Mouse (Mus musculus) limb, embryonic 14.5 days (tissue): ENCODE measurements around the gene Spred3. TPM values are rescaled to one million over a fixed set of nuclear protein-coding genes. Genes with fewer than 3 reads are reported as not detected.
"Not testable (repeated sequence)": the region's sequence is repeated elsewhere in the genome, so short reads cannot be mapped to it uniquely, and the experiment has no call there.

Experiments
- ATAC-seq: fragments of 200-750 bp; cut with Nextera tagmentation; 2 replicates; pipeline ENCODE4 v1.8.0; 2017; ENCODE audit warnings: low read depth, moderate number of reproducible peaks, moderate TSS enrichment; ENCODE audit not compliant: low FRiP score
- DNase-seq: peaks from one replicate; pipeline ENCODE4 v3.0.0-alpha.2; 2015; ENCODE audit warnings: low spot score
- H3K27ac ChIP-seq: fragments of 300-500 bp; sonication (generic); replicated peaks from 2 replicates; pipeline ENCODE4 v1.5.1; 2014; ENCODE audit warnings: low read depth, mild to moderate bottlenecking, low read length, moderate library complexity, mixed read lengths
- H3K27me3 ChIP-seq: fragments of 300-500 bp; sonication (generic); 2 replicates; pipeline ENCODE4 v1.6.1; 2014; ENCODE audit warnings: low read length, mixed read lengths; ENCODE audit not compliant: control insufficient read depth, insufficient read depth
- H3K36me3 ChIP-seq: fragments of 300-500 bp; sonication (generic); 2 replicates; pipeline ENCODE4 v1.6.1; 2014; ENCODE audit warnings: mild to moderate bottlenecking, low read length, moderate library complexity, mixed read lengths; ENCODE audit not compliant: control insufficient read depth, insufficient read depth
- H3K4me1 ChIP-seq: fragments of 300-500 bp; sonication (generic); 2 replicates; pipeline ENCODE4 v1.6.1; 2014; ENCODE audit warnings: antibody characterized with exemption, low read length, mixed read lengths; ENCODE audit not compliant: control insufficient read depth, insufficient read depth
- H3K4me2 ChIP-seq: fragments of 300-500 bp; sonication (generic); replicated peaks from 2 replicates; pipeline ENCODE4 v1.6.1; 2014; ENCODE audit warnings: low read depth, mild to moderate bottlenecking, low read length, moderate library complexity; ENCODE audit not compliant: severe bottlenecking
- H3K4me3 ChIP-seq: fragments of 300-500 bp; sonication (generic); replicated peaks from 2 replicates; pipeline ENCODE4 v1.5.1; 2014; ENCODE audit warnings: low read length
- H3K9ac ChIP-seq: fragments of 300-500 bp; sonication (generic); 2 replicates; pipeline ENCODE4 v1.6.1; 2014; ENCODE audit warnings: mild to moderate bottlenecking, low read depth, low read length, moderate library complexity; ENCODE audit not compliant: severe bottlenecking
- H3K9me3 ChIP-seq: fragments of 300-500 bp; sonication (generic); 2 replicates; pipeline ENCODE4 v1.6.1; 2016; ENCODE audit warnings: low read length; ENCODE audit not compliant: control insufficient read depth
- POLR2A ChIP-seq: fragments of 200-500 bp; IDR thresholded peaks from 2 replicates; pipeline ENCODE4 v1.8.0; 2012; ENCODE audit warnings: inconsistent platforms, mild to moderate bottlenecking, moderate library complexity, borderline replicate concordance; ENCODE audit not compliant: insufficient read depth, insufficient read length; ENCODE audit errors: extremely low read depth
- WGBS: fragments of 180-500 bp; shearing (Covaris S2); extraction: QIAGEN DNeasy Blood & Tissue Kit; methylation state at CpG from one replicate; pipeline ENCODE4 v1.1.7; 2014; 5-methylcytosine and 5-hydroxymethylcytosine counted together
- polyA plus RNA-seq, 2 experiments: library from polyadenylated mRNA; depleted of rRNA in 1 of 2; stranded (reverse) in 1 of 2; unstranded in 1 of 2; fragments of >200 nt; fragmentation: Nextera tagmentation in 1 of 2; extraction: Ambion mirVana in 1 of 2; gene quantifications; 2 replicates each; pipeline versions ENCODE4 v1.2.1 to v1.2.3; 2012 to 2014

The Spred3 gene
- polyA plus RNA-seq, 2 experiments = 3.5 to 14.2 TPM

DNA sequence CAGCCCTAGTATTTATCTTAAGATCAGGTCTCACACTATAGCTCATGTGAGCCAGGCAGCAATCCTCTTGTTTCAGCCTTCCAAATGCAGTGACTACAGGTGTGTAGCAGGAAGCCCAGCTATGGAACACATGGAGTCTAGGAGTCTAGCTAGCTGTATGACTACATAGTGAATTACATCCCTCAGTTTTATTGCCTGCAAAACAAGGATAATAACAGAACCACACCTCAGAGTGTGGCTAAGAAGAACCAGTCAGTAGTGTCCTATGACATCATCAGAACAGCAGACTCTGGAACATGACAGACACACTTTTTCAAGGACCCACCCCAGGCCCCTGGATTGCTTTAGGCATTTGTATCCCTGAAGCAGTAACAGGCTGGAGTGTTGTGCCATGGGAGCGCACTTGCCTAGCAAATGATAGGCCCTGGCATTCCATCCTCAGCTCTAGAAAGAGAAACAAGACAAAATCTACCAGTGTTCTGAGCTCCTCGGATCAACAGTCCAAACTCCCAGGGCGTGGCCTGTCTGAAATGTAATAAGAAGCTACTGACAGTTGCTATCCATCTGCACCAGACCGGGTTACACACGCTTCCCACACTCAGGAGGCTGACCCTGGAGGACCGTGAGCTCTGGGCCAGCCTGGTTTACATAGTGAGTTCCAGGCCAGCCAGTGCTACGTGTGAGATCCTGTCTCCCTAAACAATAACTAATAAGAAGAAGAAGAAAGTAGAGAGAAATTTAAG is 23.4 kb downstream of the Spred3 start:
- H3K9me3 ChIP-seq = no peaks in the 10 kb centered on the region
- no peaks in the 10 kb centered on the region for H3K4me1 ChIP-seq
- no peak for DNase-seq
- H3K4me3 ChIP-seq = no peak overlapping the region
- H3K4me2 ChIP-seq = no peak overlapping the region
- no peak for ATAC-seq
- H3K9ac ChIP-seq = no peak overlapping the region
- H3K27ac ChIP-seq = no peak overlapping the region
- TF ChIP-seq POLR2A = no peak
- H3K36me3 ChIP-seq = no peaks in the 10 kb centered on the region
- 75% methylated on average over 7 of the region's 7 CpGs for WGBS
- H3K27me3 ChIP-seq = no peaks in the 10 kb centered on the region

DNA sequence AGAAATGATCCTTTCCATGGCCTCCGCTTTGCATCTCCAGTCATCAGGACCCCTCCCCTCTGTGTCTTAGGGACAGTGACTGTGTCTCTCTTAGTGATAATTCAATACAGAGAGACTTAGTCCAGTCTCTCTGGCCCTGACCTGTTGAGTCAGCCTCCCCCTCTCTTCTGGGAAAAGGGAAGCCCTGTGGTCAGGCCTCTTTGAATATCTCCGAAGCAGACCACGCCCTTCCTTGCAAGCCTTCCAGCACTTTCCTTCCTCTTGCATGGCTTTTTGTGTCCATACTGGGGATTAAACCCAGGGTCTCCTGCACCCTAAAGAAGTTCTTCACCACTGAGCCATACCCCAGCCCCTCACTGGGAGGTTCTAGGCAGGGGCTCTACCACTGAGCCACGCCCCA is 26.2 kb downstream of the Spred3 start:
- Histone ChIP-seq H3K9ac (no peak overlapping the region), H3K27ac (no peak overlapping the region), H3K4me2 (no peak overlapping the region), H3K9me3 (no peaks in the 10 kb centered on the region), H3K4me1 (no peaks in the 10 kb centered on the region), H3K27me3 (no peaks in the 10 kb centered on the region), H3K4me3 (no peak overlapping the region), H3K36me3 (no peaks in the 10 kb centered on the region)
- 95% methylated on average over 4 of the region's 4 CpGs for WGBS
- no peak for ATAC-seq
- no peak for TF ChIP-seq POLR2A
- no peak for DNase-seq

DNA sequence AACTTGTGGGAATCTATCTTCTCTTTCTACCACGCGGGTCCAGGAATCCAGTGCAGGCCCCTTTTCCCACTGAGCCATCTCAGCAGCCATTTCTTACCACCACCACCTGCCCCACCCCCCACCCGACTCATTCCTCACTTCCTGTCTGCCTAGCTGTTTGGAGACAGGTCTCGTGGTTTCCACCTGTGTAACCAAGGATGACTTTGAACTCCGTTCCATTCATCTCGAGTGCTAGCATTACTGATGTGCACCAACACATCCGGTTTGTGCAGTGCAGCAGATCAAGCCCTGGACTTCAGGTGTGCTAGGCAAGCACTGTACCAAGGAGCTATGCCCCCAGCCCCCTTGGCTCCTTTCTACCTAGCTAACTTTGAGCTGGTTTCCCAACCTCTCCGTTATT is 28.8 kb downstream of the Spred3 start:
- no peak overlapping the region for H3K4me3 ChIP-seq
- H3K27me3 ChIP-seq = no peaks in the 10 kb centered on the region
- H3K36me3 ChIP-seq = no peaks in the 10 kb centered on the region
- ATAC-seq (no peak), DNase-seq (no peak)
- no peak overlapping the region for H3K9ac ChIP-seq
- no peak overlapping the region for H3K4me2 ChIP-seq
- 76% methylated on average over 8 of the region's 8 CpGs for WGBS
- no peaks in the 10 kb centered on the region for H3K4me1 ChIP-seq
- TF ChIP-seq POLR2A = no peak
- H3K9me3 ChIP-seq = no peaks in the 10 kb centered on the region
- H3K27ac ChIP-seq = no peak overlapping the region

DNA sequence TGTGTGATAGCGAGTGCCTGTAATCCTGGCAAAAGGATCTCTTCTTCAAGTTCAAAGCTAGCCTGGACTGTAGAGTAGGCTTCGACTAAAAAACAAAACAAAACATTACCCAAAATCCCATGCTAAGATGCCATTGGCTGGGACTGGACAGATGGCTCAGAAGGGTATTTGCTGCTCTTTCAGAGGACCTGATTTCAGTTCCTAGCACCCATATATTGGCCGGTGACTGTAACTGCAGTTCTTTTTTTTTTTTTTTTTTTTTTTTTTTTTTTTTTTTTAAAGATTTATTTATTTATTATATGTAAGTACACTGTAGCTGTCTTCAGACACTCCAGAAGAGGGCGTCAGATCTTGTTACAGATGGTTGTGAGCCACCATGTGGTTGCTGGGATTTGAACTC is 31.0 kb downstream of the Spred3 start:
- H3K4me3 ChIP-seq, H3K9ac ChIP-seq, H3K9me3 ChIP-seq, ATAC-seq, H3K27ac ChIP-seq, DNase-seq, H3K36me3 ChIP-seq, H3K4me1 ChIP-seq, H3K27me3 ChIP-seq, H3K4me2 ChIP-seq: not testable (repeated sequence)
- 78% methylated on average over 3 of the region's 4 CpGs for WGBS

DNA sequence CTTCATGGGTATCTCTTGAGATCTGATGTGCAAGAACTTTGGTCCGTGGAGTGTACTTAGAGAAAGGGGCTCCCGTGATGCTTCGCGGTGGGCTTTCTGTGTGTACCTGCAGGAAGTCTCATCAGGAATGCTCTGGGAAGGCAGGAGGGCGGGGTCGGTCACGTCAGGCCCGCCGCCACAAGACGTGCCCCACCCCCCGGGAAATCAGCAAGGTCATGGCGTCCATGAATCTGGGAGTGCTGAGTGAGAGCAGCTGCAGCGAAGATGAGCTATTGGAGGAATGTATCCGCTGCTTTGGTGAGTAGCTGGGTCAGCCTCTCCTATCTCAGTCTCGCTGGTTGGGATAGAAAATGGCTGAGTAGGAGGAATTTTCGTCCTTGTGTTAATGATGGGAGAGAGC is 32.8 kb downstream of the Spred3 start:
- TF ChIP-seq POLR2A = no peak
- no peaks in the 10 kb centered on the region for H3K36me3 ChIP-seq
- ATAC-seq (no peak), DNase-seq (no peak)
- H3K9me3 ChIP-seq = no peaks in the 10 kb centered on the region
- no peak overlapping the region for H3K9ac ChIP-seq
- no peaks in the 10 kb centered on the region for H3K27me3 ChIP-seq
- H3K4me3 ChIP-seq = no peak overlapping the region
- H3K27ac ChIP-seq = no peak overlapping the region
- WGBS = 47% methylated on average over 16 of the region's 16 CpGs
- H3K4me1 ChIP-seq = 0 out of 2 replicates have a peak, but pooled peaks cover 7% of the 10 kb centered on the region
- H3K4me2 ChIP-seq = no peak overlapping the region
